Mouse (Mus musculus) limb, embryonic 11.5 days (tissue): ENCODE measurements at regions not wholly inside any gene's neighbourhood (a gene's known extent, or its start where the extent isn't known, plus 50 kb on each side); places are given as distances from the start of the nearest gene placed in this dataset.
"Not testable (repeated sequence)": the region's sequence is repeated elsewhere in the genome, so short reads cannot be mapped to it uniquely, and the experiment has no call there.

Experiments used
- ATAC-seq: fragments of 200-750 bp; cut with Nextera tagmentation; 2 replicates; pipeline ENCODE4 v1.8.0; 2017; ENCODE audit warnings: low read depth; ENCODE audit not compliant: insufficient number of reproducible peaks, low FRiP score, low TSS enrichment
- DNase-seq: peaks from one replicate; pipeline ENCODE4 v3.0.0-alpha.2; 2015; ENCODE audit warnings: low spot score
- H3K27ac ChIP-seq: fragments of 300-500 bp; sonication (generic); replicated peaks from 2 replicates; pipeline ENCODE4 v1.5.1; 2014; ENCODE audit warnings: low read depth, mild to moderate bottlenecking, low read length
- H3K27me3 ChIP-seq: fragments of 300-500 bp; sonication (generic); 2 replicates; pipeline ENCODE4 v1.6.1; 2014; ENCODE audit warnings: mild to moderate bottlenecking, low read length, mixed read lengths; ENCODE audit not compliant: control insufficient read depth, insufficient read depth
- H3K36me3 ChIP-seq: fragments of 300-500 bp; sonication (generic); 2 replicates; pipeline ENCODE4 v1.6.1; 2014; ENCODE audit warnings: mild to moderate bottlenecking, low read length, moderate library complexity, mixed read lengths; ENCODE audit not compliant: control insufficient read depth, insufficient read depth
- H3K4me1 ChIP-seq: fragments of 300-500 bp; sonication (generic); 2 replicates; pipeline ENCODE4 v1.6.1; 2014; ENCODE audit warnings: low read length, mixed read lengths; ENCODE audit not compliant: control insufficient read depth, insufficient read depth
- H3K4me2 ChIP-seq: fragments of 300-500 bp; sonication (generic); 2 replicates; pipeline ENCODE4 v1.6.1; 2014; ENCODE audit warnings: low read depth, mild to moderate bottlenecking, moderate library complexity; ENCODE audit not compliant: severe bottlenecking
- H3K4me3 ChIP-seq: fragments of 300-500 bp; sonication (generic); 2 replicates; pipeline ENCODE4 v1.5.1; 2014; ENCODE audit warnings: low read depth, low read length
- H3K9ac ChIP-seq: fragments of 300-500 bp; sonication (generic); 2 replicates; pipeline ENCODE4 v1.6.1; 2014; ENCODE audit warnings: mild to moderate bottlenecking, low read length
- H3K9me3 ChIP-seq: fragments of 300-500 bp; sonication (generic); 2 replicates; pipeline ENCODE4 v1.6.1; 2016; ENCODE audit warnings: low read length; ENCODE audit not compliant: control insufficient read depth
- WGBS: fragments of 180-500 bp; shearing (Covaris S2); extraction: QIAGEN DNeasy Blood & Tissue Kit; methylation state at CpG from one replicate; pipeline ENCODE4 v1.1.7; 2014; 5-methylcytosine and 5-hydroxymethylcytosine counted together

DNA sequence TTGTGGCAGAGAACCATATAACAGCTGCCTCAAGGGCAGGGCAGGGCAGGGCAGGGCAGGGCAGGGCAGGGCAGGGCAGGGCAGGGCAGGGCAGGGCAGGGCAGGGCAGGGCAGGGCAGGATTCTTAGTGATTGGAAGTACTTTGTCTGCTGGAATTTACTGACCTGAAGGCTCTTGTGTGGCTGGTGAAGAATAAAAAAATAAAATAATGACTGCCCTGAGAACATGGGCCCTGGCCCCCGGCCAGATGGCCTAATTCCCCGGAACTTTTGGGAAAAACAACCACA, 169.3 kb downstream of the Qk start:
- H3K4me2 ChIP-seq, H3K4me1 ChIP-seq, DNase-seq, H3K27me3 ChIP-seq, ATAC-seq, H3K4me3 ChIP-seq, H3K36me3 ChIP-seq, H3K9me3 ChIP-seq, H3K27ac ChIP-seq, H3K9ac ChIP-seq: not testable (repeated sequence)
- WGBS: 65% methylated on average over 2 of the region's 2 CpGs

DNA sequence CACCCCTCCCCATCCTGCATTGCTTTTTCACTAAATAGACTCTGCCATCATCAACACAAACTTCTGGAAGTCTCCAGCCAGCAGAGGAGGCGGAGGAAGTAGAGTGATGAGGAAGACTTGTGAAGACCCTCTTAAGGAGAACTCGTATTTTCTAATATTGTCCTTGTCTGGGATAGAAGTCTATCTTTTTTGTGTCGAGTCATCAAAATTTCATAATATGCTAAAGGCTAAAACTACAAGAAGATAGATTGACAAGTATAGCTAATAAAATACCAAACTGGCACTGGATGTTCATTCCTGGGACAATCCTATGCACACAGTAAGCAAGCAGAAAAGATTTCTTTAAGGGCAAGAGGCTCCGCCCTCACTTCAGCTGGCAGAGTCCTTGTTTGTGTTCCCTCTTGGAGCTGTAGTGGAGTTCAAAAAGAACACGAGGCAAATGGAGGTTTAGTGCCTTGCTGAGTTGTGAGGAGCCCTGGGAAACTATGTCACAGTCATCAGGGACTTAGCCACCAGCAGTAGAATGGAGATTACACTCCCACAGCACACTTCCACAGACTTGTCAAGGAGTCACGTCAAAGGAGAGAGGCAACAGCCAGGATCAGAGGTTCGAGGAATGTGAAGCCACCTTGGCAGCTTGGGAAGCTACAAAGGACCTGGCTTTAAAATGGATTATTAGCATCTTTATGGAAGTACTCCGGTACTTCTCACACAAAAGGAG, 169.8 kb downstream of the Qk start:
- Histone ChIP-seq H3K4me1 (no peaks in the 10 kb centered on the region), H3K36me3 (no peaks in the 10 kb centered on the region), H3K27ac (no peak overlapping the region), H3K4me2 (no peak overlapping the region), H3K4me3 (no peak overlapping the region), H3K9me3 (no peaks in the 10 kb centered on the region), H3K9ac (no peak overlapping the region), H3K27me3 (no peaks in the 10 kb centered on the region)
- DNase-seq (no peak), ATAC-seq (no peak)
- WGBS: 77% methylated on average over 8 of the region's 8 CpGs

DNA sequence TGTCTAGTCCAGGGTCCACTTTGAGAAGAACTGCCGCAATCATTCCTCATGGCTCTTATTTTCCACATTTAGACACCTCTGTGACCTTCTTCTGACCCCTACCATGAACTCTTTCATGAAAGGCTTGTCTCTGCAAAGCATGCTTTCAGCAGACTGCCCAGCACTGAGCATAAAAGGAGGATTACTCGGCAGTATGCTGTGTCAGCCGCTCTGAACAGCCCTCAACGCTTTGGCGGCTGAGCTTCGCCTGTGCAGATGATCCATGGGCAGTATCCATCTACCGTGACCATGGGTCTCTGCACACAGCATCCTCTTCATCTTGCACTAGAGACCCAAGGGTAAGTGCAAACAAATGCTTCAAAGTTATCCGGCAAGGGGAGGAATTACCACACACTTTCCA, 172.5 kb downstream of the Qk start:
- Histone ChIP-seq H3K9me3 (no peaks in the 10 kb centered on the region), H3K27ac (no peak overlapping the region), H3K27me3 (no peaks in the 10 kb centered on the region), H3K4me1 (no peaks in the 10 kb centered on the region), H3K9ac (no peak overlapping the region), H3K36me3 (no peaks in the 10 kb centered on the region), H3K4me2 (no peak overlapping the region), H3K4me3 (no peak overlapping the region)
- ATAC-seq (no peak), DNase-seq (no peak)
- WGBS: 75% methylated on average over 8 of the region's 8 CpGs

DNA sequence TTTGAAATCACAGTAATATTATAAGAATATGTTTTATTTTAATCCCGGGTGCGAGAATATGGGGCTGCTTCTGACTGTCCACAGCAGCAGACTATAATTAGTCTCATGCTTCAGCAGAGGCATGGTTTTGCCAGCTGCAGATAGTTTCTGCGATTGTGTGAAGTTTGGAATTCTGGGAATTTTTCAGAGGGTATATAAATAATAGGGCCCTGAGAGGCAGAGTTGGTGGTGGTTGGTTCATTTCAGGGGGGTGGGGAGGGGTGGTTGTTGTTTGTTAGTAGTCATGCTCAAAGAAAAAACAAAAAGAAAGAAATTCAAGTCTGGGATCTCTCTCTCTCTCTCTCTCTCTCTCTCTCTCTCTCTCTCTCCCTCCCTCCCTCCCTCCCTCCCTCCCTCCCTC, 173.1 kb downstream of the Qk start:
- ATAC-seq (no peak), DNase-seq (no peak)
- Histone ChIP-seq H3K27ac (no peak overlapping the region), H3K9me3 (no peaks in the 10 kb centered on the region), H3K9ac (no peak overlapping the region), H3K36me3 (no peaks in the 10 kb centered on the region), H3K4me2 (no peak overlapping the region), H3K4me3 (no peak overlapping the region), H3K27me3 (no peaks in the 10 kb centered on the region), H3K4me1 (no peaks in the 10 kb centered on the region)
- 82% methylated on average over 3 of the region's 3 CpGs for WGBS

DNA sequence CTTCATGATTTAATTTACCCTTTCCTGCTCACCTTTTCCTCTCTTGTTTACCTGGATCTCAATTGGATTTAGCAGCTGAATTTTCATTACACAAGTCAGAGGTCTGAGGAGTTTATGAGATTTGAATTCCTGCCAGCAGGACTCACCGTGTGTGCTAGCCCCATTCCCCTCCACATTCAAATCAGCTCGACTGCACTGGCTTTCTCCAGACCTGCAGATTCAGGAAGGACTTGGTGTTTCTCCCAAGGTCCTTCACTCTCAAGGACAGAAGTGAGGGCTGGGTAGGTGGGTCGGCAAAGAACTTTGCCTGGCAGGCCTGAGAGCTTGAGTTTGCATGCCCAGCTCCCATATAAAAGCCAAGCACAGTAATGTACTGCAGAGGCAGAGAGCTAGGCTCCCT, 180.8 kb downstream of the Qk start:
- Histone ChIP-seq H3K9ac (no peak overlapping the region), H3K4me2 (no peak overlapping the region), H3K4me3 (no peak overlapping the region), H3K9me3 (no peaks in the 10 kb centered on the region), H3K4me1 (no peaks in the 10 kb centered on the region), H3K36me3 (no peaks in the 10 kb centered on the region), H3K27me3 (no peaks in the 10 kb centered on the region), H3K27ac (no peak overlapping the region)
- ATAC-seq (no peak), DNase-seq (no peak)
- WGBS: 47% methylated on average over 3 of the region's 3 CpGs

DNA sequence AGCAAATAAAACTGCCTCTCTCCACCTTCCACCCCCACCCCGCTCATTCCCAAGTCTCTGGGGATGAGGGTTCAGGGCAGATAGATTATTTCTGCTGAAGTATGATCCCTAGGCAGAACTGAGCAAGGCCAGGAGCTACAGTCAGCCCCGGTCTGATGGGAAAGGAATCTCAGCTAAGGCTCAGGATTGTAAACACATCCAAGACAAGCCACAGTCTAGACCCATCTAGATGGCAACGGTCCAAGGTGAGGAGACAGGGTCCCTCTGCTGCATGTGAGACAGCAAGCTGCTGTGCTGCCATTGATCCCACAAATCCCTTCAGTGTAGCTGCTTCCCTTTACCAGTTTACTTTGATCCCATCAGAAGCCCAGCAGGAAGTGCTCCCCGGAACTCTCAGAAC, 181.3 kb downstream of the Qk start:
- Histone ChIP-seq H3K4me1 (no peaks in the 10 kb centered on the region), H3K36me3 (no peaks in the 10 kb centered on the region), H3K27me3 (no peaks in the 10 kb centered on the region), H3K27ac (no peak overlapping the region), H3K4me2 (no peak overlapping the region), H3K4me3 (no peak overlapping the region), H3K9ac (no peak overlapping the region), H3K9me3 (no peaks in the 10 kb centered on the region)
- DNase-seq: no peak
- ATAC-seq: no peak
- WGBS: 79% methylated on average over 4 of the region's 4 CpGs

DNA sequence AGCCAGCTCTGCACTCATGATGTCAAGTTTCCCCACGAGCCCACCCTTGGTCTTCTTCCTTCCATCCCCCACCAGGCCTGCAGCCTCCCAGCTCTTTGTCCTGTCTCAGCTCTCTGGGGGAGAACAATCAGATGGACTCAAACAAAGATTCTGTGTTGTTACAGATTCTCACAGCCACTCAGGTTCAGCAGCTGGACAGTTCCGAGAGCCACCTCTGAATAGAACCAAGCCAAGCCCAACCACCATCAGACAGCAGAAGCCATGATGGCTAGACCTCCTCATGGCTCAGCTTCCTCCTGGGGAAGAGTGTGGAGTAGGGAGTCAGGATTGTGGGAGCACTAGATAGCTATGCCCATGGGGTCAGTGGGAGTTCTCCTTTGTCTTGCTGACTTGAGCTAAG, 184.5 kb downstream of the Qk start:
- no peak for ATAC-seq
- Histone ChIP-seq H3K36me3 (no peaks in the 10 kb centered on the region), H3K9me3 (no peaks in the 10 kb centered on the region), H3K9ac (no peak overlapping the region), H3K27me3 (no peaks in the 10 kb centered on the region), H3K27ac (no peak overlapping the region), H3K4me2 (no peak overlapping the region), H3K4me3 (no peak overlapping the region), H3K4me1 (no peaks in the 10 kb centered on the region)
- WGBS: 85% methylated on average over 2 of the region's 2 CpGs
- DNase-seq: peak; percentile 62

DNA sequence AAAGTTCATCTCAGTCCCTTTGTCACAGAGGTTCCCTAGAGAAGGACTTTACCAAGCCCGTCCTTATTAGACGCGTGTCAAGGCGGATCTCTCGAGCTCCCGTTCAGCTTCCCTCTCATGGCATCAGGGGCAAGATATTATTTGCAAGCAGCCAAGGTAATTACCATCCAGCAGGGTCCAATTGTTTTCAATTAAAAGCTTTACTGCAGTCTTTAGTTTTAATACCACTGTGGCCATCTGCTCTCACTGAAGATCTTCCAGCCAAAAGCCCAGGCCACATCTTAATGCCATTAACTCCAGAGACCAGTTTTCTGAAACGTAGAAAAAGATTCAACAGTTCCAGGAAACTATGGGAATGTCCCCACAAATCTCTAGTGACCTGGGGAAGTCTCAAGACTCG, 191.1 kb downstream of the Qk start:
- H3K4me1 ChIP-seq: no peaks in the 10 kb centered on the region
- H3K27me3 ChIP-seq: no peaks in the 10 kb centered on the region
- DNase-seq (no peak), ATAC-seq (no peak)
- no peak overlapping the region for H3K9ac ChIP-seq
- H3K27ac ChIP-seq: no peak overlapping the region
- 39% methylated on average over 8 of the region's 8 CpGs for WGBS
- H3K9me3 ChIP-seq: no peaks in the 10 kb centered on the region
- H3K4me2 ChIP-seq: no peak overlapping the region
- H3K36me3 ChIP-seq: no peaks in the 10 kb centered on the region
- H3K4me3 ChIP-seq: no peak overlapping the region

DNA sequence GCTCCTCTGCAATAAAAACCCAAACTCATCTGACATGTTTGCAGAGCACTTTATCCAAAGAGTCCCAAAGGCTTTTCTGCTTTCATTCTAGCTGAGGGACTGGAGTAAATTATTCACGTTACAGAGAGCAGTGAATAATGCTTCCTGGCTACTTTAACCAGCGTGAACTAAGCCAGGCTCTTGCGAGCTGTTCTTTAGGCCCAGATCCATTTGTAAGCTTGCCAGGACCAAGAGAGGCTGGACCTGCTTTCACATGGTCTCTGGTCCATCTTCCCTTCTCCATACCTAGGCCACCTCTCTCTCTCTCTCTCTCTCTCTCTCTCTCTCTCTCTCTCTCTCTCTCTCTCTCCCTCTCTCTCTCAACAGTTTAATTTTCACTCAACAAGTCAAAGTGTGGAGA, 197.2 kb downstream of the Qk start:
- no peak overlapping the region for H3K27ac ChIP-seq
- H3K9ac ChIP-seq: no peak overlapping the region
- H3K4me1 ChIP-seq: no peaks in the 10 kb centered on the region
- DNase-seq: no peak
- no peaks in the 10 kb centered on the region for H3K36me3 ChIP-seq
- no peak overlapping the region for H3K4me2 ChIP-seq
- ATAC-seq: no peak
- H3K27me3 ChIP-seq: no peaks in the 10 kb centered on the region
- WGBS: 40% methylated on average over 3 of the region's 3 CpGs
- H3K4me3 ChIP-seq: no peak overlapping the region
- H3K9me3 ChIP-seq: no peaks in the 10 kb centered on the region
